Mouse (Mus musculus) brain, adult 2 months (tissue): Measurements from ENCODE around the gene Sdhd.

ENCODE experiments used
- DNase-seq: peaks from one replicate; pipeline ENCODE4 v3.0.0; 2011; ENCODE audit warnings: low read depth, low spot score

Sdhd gene

DNA sequence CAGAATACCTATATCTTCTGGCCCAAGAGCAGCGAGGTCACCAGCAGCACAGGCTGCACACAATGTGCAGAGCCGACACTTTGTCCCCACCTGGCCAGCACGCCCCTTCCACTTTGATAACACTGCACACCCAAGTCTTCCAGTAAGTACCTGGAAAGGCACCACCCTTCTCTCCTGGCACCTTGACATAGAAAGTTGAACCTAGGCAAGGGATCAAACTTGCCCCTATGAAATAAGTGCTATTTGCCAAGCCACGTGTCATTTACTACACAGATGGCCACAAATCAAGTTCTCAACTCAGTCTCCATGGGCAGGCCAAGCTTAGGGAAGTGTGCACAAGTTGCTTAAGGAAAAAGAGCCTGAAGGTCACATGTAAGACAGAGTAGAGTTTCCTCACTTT, 16.7 kb downstream of the Sdhd start:
- no peak for DNase-seq

DNA sequence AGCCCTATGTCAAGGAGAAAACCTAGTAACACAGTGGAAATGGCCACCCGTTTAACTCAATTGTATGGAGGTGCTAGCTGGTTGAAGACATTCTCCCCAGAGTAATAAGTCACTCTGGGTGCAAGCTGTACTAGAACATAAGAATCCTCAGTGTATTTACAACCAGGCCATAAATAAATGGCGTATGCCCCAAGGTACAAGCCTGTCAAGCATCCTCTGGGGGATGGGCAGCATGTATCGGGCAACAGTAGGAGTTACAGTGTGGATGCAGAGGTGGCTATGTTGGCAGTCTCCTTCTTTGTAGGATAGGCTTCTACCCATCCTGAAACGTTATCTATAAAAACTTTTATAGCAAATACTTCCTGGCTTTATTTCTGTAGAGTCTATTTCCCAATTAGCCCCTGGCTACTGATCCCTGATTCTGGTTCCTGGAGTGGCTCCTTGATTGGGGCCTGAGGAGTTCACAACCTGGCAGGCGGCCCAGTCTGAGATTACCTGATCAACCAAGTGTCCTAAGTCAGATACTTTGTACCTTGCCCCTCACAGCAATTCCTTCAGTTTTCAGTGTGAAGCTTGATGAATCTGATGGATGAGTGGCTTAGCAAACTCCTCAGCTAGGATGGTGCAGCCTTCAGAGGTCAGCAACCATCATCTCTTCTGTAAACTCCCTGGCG, 18.3 kb downstream of the Sdhd start:
- no peak for DNase-seq

DNA sequence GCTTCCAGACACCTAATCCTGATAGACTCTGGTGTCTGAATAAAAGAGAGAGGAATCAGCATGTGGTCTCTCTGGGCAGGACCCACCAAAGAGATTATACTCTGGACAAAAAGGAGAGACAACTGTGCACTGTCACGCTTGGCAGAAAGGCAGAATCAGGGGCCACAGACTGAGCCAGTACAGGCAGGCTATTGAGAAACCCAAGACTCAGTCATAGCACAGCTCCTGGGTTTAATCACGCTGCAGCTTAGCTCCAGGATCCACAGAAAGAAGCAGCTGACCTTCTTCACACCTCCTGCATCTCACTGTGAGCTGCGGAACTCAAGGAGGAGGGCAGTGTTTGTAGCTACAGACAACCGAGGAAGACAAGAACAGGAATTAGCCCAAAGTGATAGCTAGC, 23.2 kb downstream of the Sdhd start:
- no peak for DNase-seq

DNA sequence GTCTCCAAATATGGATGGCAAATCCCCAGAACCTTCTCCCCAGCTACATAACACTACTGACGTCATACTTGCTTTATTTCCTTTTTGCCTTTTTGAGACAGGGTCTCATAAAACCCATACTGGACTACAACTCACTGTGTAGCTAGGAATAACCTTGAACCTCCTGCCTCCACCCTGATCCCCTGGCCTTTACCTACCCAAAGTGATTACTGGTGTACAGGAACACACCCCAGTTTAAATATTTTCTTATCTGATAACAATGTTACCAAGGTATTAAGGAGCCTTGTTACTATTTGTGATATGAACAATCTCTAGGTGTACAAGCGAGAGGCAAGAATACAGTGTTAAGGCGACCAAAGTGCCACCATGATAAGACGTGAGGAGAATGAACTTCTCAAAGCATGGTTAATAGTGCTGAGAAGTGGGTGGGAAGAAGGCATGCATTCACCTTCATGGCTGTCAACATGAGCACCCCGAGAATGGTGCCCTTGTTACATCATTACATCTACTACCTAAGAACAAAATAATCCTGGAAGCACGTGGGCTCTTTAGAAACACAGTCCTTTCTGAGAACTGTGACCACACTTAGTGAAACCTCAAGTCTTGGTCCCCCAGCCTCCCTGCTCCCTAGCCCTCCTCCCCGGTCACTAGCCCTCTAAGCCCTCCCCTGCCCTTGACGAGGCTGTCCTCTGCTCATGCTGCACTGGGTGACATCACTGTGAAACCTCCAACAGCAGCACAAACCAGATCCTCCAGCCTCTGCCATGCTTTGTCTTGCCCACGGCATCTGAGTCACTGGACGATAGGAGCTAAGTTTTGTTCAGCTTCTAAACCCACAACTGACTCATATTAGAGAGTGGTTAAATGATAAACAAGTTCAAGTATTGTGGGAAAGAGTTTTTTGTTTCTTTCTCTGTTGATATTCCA, 33.8 kb downstream of the Sdhd start:
- DNase-seq: peak; percentile 34

DNA sequence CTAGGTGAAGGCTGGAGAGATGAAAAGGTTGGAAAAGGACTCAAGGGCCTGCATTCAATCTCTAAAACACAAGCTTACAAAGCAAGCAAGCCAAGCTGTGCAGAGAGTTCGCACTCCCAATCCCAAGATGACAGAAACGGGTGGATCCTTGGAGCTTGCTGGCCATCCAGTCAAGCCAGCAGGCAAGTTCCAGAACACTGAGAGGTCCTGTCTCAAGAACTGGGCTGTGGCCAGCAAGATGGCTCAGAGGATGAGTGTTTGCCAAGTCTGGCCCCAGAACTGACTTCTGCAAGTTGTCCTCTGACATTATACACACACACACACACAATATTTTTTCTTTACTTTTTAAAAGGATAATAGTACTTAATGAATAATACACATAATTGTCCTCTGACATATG, 35.7 kb downstream of the Sdhd start:
- DNase-seq: no peak

DNA sequence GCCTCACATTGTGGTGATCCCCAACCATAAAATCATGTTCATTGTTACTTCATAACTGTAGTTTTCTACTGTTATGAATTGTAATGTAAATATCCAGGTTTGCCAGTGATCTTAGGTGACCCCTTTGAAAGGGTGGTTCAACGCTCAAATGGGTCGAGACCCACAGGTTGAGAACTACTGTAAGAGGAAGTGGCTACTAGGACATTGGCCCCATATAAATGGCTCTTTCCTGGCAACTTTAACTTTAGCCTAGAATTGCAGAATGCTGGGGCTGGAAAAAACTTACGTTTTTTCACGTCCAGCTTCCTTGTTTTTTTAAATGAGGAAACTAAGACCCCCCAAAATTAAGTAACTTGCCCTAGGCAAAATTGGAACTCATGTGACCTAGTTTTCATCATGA, 36.2 kb downstream of the Sdhd start:
- DNase-seq: no peak

DNA sequence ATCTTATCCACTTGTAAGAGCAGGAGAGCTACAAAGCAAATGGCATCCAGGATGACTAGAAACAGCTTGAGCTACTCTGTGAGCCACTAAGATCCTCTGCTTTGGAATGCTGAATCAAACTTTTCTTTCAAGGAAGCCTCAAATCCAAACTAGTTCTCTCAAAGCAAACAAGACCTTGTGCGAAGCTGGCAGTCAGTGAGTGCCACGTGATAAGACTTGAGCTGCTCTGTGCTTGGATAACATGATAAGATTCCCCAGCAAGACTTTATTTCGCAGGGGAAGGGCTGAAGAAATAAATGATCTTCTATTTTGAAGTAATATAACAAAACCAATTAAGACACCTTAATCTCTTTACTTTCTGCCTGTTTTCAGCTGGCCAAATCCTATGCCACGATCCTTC, 37.7 kb downstream of the Sdhd start:
- DNase-seq: no peak

DNA sequence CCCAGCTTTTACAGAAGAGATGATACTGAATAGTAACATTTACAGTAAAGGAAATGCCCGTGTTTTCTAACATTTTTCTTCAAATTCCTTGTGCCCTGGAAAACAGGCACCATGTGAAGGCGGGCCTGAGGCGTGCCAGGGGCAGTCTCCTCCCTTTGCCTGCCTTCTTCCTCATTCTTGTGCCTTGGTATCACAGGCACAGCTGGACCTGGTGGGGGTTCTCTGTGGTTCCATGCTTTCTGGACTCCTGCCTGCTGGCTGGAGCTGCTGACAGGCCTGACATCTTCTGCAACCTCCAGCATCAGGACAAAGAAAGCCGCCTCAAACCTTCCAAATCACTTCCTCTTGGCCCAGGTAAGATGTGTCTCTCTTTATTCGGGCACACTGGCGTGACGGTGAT, 38.4 kb downstream of the Sdhd start:
- no peak for DNase-seq

DNA sequence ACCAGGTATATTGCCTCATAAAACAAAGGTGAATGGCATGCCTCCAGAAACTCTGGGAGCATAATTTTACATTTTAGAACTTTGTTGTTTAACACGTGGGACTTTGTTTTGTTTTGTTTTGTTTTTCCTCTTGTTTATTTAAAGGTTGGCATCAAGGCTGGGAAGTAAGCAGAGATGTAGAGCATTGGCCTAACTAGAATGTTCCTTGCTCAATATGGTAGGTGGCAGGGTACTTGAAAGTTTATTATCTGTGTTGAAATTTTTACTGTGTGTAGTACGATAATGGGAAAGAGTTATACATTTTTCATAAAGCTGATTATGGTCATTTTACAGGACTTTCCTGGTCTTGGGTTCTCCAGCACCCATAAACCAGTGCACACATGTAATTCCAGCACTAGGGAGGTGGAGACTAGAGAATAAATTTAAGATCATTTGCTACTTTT, 41.7 kb downstream of the Sdhd start:
- no peak for DNase-seq

DNA sequence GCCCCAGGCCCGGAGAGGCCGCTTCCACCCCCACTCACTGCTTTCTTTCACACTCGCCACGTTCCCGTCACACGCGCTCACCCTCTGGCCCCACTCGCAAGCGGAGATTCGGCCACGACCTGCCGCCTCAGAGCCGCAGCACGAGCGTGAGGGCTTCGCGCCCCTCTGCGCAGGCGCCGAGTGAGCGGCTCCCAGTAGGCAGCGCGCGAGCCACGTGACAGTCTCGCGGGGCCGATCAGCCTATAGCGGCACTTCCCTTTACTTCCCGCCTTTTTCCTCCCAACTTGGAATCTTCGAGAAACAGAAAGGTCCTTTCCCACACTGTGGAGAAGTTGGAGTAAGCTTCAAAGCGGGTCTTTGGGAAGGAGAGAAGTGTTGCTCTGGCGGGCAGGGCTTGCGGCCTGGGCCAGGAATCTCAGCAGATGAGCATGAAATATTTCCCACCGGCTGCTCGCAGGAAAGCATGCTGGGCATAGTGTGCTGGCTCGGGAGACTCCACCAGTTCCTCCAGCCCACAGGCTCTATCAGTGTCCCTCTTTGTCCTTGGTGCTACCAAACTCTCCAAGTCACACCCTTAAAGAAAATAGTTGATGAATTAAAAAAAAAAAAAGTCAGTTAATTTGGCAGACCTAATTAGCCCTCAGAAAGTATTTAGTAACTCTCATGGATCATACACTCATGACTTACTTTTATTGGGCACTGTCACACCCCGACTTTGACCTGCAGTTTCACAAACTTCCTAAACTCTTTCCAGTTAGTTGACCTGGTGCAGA, 42.3 kb downstream of the Sdhd start, which contains the start of gene Tex12:
TSS of gene Tex12 (minus strand) at position 181 of the 773 bp plus-strand sequence.
- no peak for DNase-seq

DNA sequence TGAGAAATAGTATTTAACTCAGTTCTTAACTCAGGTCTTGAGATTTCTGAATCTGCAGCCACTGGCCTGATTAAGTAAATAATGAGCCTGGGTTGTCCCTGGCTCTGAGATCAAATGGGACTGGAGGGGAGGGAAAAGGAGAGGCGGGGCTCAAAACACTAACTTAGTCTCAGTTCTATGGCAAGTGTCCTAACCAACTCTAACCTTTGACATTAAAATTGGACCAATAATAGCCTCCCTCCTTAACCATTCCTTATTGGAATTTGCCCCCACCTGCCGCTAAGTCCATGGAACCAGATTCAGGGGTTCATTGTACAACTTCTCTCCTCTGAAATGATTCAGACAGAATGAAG, 48.5 kb downstream of the Sdhd start, which contains the start of gene Bco2:
TSS of gene Bco2 (minus strand) at position 88 of the 353 bp plus-strand sequence.
- DNase-seq: no peak

DNA sequence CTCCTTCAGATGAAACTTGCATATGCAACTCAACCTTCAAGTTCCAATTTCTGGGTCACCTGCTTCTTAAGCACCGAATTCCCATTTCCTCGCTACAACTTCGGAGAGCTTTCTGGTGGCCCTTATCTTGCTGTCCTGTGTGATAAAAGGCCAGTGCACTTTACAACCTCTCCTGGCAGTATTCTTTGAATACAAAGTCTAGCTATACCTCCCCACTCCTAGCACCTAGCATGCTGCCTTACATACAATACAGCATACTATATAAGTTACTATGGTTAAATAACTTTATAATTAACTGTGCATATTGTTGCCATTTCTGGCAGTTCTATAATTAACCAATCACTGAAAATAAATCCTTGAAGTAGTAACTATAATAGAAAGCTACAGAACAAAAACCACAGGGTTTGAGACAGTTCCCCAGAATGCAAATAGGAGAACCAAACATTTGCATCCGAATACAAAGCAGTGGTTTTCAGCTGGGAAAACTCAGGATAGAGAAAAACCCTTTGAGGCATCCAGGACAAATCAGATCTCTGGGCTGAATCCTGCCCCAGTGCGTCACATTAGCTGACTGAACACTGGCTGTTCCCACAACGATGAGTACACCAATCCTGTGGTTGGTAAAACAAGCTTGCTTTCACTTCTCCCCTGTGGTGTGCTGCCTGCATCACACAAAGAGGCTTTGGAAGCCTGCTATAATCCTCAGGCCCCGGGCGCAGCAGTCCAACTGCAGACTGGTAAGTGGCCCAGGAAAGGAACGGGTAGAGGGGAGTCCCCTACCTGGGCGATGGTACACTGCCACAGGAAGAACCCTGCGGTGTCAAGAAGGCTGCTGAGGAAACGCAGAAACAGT, 49.1 kb downstream of the Sdhd start, which contains the start of gene Il18:
TSS of gene Il18 (plus strand) at position 587 of the 853 bp plus-strand sequence.
- DNase-seq: peak; percentile 94

DNA sequence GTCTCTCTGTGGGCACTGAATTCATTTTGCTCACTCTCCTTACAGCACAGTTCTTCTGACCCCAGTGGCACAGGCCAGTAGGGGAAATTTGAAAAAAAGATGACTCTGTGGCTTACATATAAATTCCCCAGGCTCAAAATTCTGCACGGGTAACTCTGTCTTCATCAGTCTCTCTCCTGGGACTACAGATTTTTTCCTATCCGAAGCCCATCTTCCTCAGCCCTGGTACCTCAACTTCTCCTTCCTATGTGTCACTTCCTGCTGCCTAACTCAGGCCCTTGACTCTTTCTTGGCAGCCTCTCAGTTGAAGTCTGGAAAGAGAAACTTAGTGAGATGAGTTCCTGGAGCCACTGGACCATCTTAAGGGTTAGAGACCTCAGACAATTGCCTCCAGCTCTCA, 50.1 kb downstream of the Sdhd start:
- DNase-seq: no peak

DNA sequence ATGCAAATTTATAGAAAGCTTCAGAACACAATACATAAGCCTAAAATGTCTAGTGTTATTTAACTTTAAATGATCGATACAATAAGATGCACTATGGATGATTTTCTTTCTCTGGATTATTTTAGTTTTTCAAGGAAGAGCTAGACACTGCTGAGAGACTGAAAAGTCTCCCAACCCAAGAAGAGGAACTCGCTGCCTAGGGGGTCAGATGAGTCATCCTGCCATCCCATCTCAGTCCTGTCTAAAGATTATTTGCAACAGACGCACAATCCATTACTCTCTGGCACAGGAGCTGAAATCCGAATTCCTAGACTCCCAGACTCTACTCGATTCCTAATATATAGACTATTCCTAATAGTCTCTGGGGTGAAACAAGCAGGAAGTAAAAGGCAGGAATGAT, 51.4 kb downstream of the Sdhd start:
- DNase-seq: no peak

DNA sequence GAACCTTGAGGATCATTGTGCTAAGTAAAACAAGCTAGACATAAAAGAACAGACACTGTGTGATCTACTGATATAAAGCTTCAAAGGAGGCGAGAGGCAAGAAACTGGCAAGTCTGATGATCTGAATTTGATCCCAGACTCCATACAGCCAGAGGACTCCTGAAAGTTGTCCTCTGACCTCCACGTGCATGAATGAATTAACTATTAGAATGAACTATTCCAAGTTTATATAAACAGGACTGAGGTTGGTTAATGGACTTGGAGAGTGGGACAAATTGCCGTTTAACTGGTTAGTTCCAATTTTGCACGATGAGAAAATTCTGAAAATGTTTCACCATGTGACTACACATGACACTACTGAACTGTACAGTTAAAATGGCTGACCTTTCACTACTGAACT, 54.7 kb downstream of the Sdhd start:
- no peak for DNase-seq

DNA sequence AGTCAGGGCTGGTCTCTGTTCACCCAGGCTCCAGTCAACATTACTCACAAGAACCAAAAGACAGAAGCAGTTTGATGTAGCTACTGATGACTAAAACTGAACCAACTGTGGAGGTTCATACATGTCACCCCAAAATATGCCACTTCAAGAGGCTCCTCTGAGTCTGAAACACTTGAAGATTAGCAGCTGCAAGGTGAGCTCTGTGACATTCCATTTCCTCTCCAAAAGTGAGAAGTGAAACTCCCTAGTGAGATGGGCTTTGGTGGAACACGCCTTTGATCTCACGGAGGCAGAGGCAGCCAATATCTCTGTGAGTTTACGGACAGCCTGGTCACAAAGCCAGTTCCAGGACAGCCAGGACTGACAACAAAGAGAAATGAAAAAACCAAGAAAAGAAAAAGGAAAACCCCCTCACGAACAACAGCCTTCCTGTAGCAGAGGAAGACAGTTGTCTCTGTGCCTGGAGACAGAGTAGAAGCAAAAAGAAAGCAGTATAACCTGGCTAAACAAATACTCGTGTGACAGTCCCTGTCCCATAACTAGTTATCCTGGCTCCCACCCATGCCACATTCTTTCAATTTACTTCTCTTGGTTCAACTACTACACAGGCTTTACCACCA, 55.6 kb downstream of the Sdhd start:
- no peak for DNase-seq
